Mouse (Mus musculus) macrophage (primary cell): ENCODE results near the gene Stt3a. TPM values are rescaled to one million over a fixed set of nuclear protein-coding genes. Genes with fewer than 3 reads are reported as not detected.

Experiments used
- H3K27ac ChIP-seq: fragments of 350-480 bp; formaldehyde crosslinking; 2 replicates; pipeline ENCODE4 v1.9.0; 2021
- H3K36me3 ChIP-seq: fragments of 350-480 bp; formaldehyde crosslinking; 2 replicates; pipeline ENCODE4 v1.9.0; 2021; ENCODE audit errors: inconsistent target
- H3K4me3 ChIP-seq: fragments of 350-480 bp; formaldehyde crosslinking; 2 replicates; pipeline ENCODE4 v1.9.0; 2021; ENCODE audit errors: inconsistent target
- H3K79me2 ChIP-seq: fragments of 350-480 bp; formaldehyde crosslinking; 2 replicates; pipeline ENCODE4 v1.9.0; 2021; ENCODE audit errors: inconsistent target
- WGBS: methylation state at CpG from one replicate; pipeline ENCODE4 v1.1.7; 2026; ENCODE audit warnings: inconsistent platforms; ENCODE audit not compliant: missing documents; 5-methylcytosine and 5-hydroxymethylcytosine counted together
- polyA plus RNA-seq: library from polyadenylated mRNA; stranded (reverse); fragments of 250-400 nt; gene quantifications from 3 replicates; pipeline ENCODE4 v1.2.4, GENCODE M21; 2018; ENCODE audit warnings: inconsistent platforms

The Stt3a gene
- polyA plus RNA-seq, 1 experiment from 2014 or later, result 178 TPM

DNA sequence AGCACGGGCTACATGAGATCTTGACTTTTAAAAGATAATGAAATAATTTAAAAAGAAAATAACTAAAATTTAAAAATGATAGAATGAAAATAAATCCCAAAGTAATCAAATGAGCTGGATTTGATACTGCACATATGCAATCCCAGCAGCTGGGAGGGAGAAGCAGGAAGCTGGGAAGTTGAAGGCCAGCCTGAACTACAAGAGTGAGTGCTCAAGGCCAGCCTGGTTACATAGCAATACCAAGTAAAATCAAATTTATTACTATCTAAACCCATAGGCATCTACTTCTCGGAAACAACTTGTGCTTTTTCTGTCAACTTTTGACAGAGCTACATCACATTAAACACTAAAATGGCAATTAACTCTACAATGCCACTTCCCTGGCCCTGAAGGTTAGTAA lies 16.4 kb upstream of the Stt3a start:
- Histone ChIP-seq H3K79me2 (no peaks in the 10 kb centered on the region), H3K36me3 (peaks cover 73% of the 10 kb centered on the region), H3K27ac (no peak overlapping the region), H3K4me3 (no peak overlapping the region)
- 94% methylated on average over 2 of the region's 2 CpGs for WGBS

DNA sequence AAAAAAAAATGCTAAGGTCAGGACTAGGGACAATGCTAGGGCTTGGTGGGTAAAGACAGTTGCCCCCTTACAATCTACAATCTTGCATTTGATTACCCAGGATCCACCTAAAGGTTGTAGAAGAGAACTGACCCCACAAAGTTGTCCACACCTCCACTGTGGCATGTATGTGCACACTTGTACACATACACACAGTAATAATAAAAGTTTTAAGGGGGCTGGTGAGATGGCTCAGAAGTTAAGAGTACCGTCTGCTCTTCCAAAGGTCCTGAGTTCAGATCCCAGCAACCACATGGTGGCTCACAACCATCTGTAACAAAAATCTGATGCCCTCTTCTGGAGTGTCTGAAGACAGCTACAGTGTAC lies 1.6 kb upstream of the Stt3a start:
- Histone ChIP-seq H3K4me3 (peak overlapping the region; percentile 96; the same call in 1 of the 2 replicates), H3K79me2 (peaks cover 34% of the 10 kb centered on the region), H3K36me3 (peaks cover 3% of the 10 kb centered on the region), H3K27ac (no peak overlapping the region)
- WGBS, result 50% methylated on average over 1 of the region's 1 CpGs

DNA sequence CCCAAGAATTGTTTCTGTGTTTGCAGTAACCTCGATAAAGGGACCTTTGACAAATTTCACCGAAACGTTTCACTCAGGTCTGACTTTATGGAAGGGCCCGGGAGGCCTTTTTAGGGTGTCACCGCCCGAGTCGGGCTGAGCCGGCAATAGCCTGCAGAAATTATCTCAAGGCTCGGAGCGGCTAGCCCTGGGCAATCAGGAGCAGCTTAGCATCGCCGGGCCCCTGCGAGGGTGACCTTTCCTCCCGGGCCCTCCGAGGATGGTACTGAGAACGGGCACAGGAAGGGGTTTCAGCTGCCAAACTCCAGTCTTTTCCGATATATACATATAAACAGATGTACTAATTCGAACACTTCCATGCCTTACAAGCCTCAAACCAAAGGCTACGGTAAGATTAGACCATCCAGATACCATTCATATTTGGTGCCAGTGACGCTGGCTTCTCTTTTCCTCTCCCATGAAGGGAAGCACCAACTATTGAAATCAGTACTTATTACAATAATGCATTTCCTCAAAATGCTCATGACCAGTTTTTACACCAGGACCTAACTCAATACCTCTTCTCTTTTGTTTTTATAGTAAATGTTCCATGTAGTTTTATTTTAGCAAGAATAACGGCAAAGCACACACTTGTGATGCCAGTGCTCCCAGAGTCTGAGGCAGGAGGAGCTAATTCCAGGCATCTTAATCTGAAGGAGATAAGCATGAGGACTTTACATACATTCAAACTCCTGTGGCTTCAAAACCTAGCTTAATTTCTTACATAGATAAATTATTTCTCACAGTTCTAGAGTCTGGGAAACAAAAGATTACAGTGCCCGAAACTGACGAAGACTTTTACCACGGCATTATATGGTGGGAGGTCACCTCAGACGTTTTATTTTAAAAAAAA lies 923 bp upstream of the Stt3a start:
- 16% methylated on average over 25 of the region's 25 CpGs for WGBS

DNA sequence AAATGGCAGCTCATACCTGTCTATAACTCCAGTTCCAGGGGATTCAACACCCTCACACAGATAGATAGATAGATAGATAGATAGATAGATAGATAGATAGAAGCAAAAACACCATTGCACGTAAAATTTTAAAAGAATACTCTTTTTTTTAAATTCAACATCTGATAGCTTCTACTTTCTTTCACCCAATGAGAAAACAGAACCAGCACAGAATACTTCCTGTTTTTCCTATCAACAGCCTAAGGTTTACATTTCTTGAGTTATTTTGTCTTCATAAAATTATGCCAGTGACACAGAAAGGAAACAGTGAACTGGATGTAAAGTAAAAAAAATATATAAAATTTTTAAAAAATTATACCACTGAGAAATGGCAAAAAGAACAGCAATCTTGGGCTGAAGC lies 3.1 kb downstream of the Stt3a start:
- Histone ChIP-seq H3K79me2 (peaks cover 77% of the 10 kb centered on the region), H3K4me3 (no peak overlapping the region), H3K36me3 (peaks cover 34% of the 10 kb centered on the region), H3K27ac (no peak overlapping the region)
- WGBS, result 88% methylated on average over 1 of the region's 1 CpGs

More for the DNA sequence above, 923 bp upstream of the Stt3a start:
- Histone ChIP-seq H3K36me3 (peaks cover 9% of the 10 kb centered on the region), H3K27ac (peak overlapping the region; percentile 87), H3K4me3 (peak overlapping the region; percentile 96), H3K79me2 (peaks cover 41% of the 10 kb centered on the region)

DNA sequence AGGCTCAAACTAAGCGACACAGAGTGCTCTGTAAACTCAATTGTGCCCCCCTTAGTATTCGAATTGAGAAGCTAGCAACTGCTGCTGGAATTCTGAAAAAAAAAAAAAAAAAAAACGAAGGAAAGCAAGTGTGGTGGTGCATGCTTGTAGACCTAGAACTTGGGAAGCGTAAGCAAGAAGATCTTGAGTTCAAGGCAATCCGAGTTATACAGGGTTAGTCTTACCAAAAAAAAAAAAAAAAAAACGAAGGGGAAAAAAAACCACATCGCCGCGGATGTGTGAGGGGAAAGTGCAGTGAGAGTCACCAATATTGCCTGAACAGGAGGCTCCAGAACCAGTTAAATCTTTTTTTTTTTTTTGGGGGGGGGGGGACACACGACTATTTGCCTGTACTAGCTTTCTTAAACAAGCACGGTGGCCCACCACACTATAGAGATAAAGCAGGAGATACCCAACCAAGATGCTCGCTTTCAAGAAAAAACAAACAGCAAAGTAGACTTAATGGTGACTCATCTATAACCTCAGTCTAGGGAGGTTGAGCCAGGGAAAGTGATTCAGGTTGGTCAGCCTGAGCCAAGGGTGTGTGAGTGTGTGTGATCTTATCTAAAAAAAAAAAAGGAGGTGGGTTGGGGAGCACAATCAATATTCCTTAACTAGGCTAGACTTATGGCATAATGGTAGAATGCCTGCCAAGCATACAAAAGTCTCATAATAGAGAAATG lies 40.3 kb downstream of the Stt3a start, which contains the start of gene Chek1:
Gene Chek1 (minus strand): TSS at position 32 of the 722 bp plus-strand sequence.
- under 1% methylated on average over 11 of the region's 12 CpGs for WGBS
- no peaks in the 10 kb centered on the region for H3K79me2 ChIP-seq
- H3K36me3 ChIP-seq, result peaks cover 12% of the 10 kb centered on the region
- peak within 1 kb of the TSS; percentile 58 for H3K27ac ChIP-seq
- peak within 1 kb of the TSS; percentile 73 for H3K4me3 ChIP-seq

DNA sequence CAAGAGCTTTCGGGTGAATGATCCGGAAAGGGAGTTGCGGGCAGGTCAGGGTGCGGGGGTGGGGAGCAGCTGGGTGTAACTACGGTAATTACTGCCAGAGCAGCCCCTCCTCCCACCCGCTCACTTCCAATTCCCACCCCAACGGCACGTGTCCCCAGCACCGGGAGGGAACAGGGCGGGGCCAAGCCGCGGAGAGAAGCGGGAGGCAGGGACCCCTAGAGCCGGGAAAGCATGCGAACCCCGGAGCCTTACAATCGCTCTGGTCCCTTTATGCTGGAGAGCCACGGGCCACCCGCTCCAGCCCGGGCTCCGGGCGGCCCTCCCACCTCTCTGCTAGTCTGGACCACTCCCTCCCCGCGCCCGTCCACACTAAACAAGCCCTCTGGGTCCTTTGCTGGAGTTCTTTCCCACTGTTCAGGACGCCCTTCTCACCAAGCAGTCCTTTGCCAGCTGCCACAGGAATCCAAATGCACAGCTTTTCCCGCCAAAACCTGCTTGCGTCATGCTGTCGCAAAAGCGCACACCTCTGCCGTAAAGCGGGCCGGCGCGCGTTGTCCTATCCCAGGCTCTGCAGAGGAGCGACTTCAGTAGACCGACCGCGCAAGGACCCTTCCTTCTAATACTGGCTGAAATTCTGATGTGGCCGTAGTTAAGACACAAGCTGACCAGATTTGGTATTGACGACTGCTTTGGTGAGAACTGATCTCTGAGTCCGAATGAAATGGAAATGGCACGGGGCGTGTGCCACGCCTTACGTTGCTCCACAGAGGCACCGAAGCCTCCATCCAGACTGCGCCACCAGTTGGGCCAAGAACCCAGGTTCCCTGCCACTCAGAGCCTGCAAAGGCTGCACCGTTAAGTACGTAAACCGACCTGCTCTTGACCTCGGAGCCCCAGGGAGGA lies 41.1 kb downstream of the Stt3a start:
- WGBS, result 1% methylated on average over 53 of the region's 53 CpGs
- Histone ChIP-seq H3K27ac (peak overlapping the region; percentile 58), H3K4me3 (peak overlapping the region; percentile 73), H3K79me2 (no peaks in the 10 kb centered on the region), H3K36me3 (0 out of 2 replicates have a peak, but pooled peaks cover 5% of the 10 kb centered on the region)

DNA sequence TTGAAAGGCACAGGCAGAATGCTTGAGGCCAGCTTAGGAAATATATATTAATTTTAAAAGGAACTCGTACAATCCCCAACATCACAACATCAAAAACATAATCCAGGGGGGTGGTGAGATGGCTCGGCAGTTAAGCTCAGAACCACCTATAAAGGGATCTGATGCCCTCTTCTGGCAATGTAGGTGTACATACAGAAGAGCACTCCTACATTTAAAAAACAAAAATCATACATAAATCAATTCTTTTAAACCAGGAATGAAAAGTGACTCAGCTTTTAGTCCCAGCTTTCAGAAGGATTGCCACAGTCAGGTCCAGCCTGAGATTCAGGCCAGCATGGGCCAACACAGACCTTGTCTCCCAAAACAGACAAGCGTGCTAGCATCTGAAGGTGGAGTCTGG lies 50.9 kb downstream of the Stt3a start:
- no peak overlapping the region for H3K27ac ChIP-seq
- no peaks in the 10 kb centered on the region for H3K36me3 ChIP-seq
- 80% methylated on average over 3 of the region's 3 CpGs for WGBS
- H3K4me3 ChIP-seq, result no peak overlapping the region
- no peaks in the 10 kb centered on the region for H3K79me2 ChIP-seq

DNA sequence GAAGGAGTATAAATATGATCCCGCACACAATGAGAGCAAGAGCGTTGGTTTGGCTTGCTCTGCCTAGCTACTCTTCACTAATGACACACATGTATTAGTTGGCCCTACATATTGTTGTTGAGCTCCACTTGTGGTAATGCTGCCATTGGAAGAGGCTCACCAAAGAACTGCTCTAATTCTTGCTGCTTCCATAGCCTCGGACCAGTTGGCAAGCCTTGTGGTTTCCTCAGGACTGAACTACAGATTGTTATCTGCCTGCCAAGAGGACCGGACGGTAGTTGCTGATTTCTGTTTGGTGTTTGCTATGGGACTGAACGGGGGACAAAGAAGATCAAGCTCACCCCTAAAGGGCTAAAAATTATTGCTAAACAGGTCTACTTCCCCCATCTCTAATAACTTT lies 60.2 kb downstream of the Stt3a start:
- Histone ChIP-seq H3K79me2 (no peaks in the 10 kb centered on the region), H3K36me3 (no peaks in the 10 kb centered on the region), H3K27ac (no peak overlapping the region), H3K4me3 (no peak overlapping the region)
- 62% methylated on average over 6 of the region's 6 CpGs for WGBS

DNA sequence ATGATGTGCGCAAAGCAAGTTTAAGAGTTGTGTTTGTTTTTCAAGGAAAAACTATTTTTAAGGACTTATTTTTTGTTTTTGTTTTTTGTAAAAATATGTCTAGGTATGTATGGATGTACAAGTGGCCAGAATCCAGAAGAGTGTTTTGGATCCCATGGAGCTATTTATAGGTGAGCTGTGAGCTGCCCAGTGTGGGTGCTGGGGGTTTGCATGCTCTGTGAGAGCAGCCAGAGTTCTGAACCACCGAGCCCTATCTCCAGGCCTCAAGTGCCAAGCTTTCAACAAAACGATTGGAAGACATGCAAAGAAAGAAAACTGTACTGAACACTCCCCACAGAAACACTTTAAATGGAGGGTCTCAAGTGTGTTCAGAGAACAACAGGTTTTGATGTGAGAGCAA lies 61.6 kb downstream of the Stt3a start:
- no peaks in the 10 kb centered on the region for H3K36me3 ChIP-seq
- 88% methylated on average over 3 of the region's 3 CpGs for WGBS
- no peak overlapping the region for H3K4me3 ChIP-seq
- no peak overlapping the region for H3K27ac ChIP-seq
- no peaks in the 10 kb centered on the region for H3K79me2 ChIP-seq

DNA sequence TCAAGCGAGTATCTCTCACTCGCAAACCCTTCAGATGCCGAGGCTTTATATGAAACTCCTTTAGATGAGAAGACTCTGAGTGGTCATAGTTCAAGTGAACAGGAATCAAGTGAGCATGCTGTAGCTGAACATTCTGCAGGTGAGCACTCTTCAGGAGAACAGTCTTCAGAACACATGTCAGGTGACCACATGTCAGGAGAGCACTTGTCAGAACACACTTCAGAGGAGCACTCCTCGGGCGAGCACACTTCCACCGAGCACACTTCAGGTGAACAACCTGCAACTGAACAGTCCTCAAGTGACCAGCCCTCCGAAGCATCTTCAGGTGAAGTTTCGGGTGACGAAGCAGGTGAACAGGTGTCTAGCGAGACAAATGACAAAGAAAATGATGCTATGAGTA lies 73.2 kb downstream of the Stt3a start:
- no peak overlapping the region for H3K27ac ChIP-seq
- H3K4me3 ChIP-seq, result no peak overlapping the region
- WGBS, result 90% methylated on average over 10 of the region's 10 CpGs
- no peaks in the 10 kb centered on the region for H3K79me2 ChIP-seq
- no peaks in the 10 kb centered on the region for H3K36me3 ChIP-seq

DNA sequence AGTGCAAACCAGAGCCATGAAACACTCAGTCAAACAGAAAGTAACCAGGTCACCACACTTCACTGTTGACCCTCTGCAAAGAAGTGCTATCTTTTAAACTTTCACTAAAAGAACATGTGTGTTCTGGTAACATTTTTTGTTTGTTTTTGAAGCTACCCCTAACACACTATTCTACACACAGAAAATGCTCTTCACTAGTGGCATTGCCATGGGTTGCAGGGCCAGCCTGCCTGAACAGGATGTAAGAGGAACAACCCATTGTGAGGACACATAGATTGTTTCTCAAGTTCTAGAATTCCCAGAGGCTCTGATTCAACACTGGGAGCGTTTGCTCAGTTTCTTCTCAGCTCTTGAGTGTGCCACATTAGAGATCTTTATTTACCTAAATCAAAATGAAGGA lies 74.6 kb downstream of the Stt3a start, which contains the start of gene Acrv1:
Gene Acrv1 (plus strand): TSS at position 301 of the 400 bp plus-strand sequence.
- WGBS, result 61% methylated on average over 1 of the region's 1 CpGs
- no peak within 1 kb of the TSS for H3K4me3 ChIP-seq

DNA sequence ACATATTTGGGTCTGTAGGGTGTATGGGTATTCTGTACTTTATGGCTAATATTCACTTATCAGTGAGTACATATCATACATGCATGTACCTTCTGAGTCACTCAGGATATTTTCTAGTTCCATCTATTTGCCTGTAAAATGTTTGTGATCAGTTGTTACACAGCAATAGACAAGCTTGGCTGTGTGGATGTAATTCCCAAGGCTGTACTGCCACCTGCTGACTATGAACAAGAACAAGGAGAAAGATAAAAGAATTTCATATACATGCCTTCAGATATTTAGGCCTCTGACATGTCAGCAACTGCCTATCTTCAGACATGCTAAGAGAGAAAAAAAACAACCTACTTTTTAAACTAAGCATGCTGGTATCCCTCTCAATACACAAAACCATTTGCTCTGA lies 80.2 kb downstream of the Stt3a start:
- Histone ChIP-seq H3K36me3 (no peaks in the 10 kb centered on the region), H3K27ac (no peak overlapping the region), H3K4me3 (no peak overlapping the region), H3K79me2 (no peaks in the 10 kb centered on the region)

More for the DNA sequence above, 74.6 kb downstream of the Stt3a start, which contains the start of gene Acrv1:
- H3K79me2 ChIP-seq, result no peaks in the 10 kb centered on the region
- H3K27ac ChIP-seq, result no peak within 1 kb of the TSS
- no peaks in the 10 kb centered on the region for H3K36me3 ChIP-seq

DNA sequence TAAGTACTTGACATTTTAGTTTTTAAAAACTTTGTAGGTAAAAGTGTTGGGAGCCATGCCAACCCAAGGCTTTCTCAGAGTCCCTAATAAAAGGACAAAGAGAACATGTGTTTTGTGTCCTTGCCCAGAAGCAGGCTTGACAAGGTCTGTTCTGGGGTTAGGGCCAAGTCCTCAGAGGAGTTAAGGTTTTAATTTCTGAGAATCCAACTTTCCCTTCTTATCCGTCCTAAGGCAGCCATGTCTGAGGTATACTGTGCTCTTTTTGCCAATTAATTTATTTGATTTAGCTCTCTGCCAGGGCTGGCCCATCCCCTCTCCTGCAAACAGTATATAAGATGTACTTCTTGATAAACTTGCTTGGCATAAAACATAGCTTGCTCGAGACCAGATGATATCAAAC lies 86.1 kb downstream of the Stt3a start:
- Histone ChIP-seq H3K36me3 (no peaks in the 10 kb centered on the region), H3K79me2 (no peaks in the 10 kb centered on the region), H3K4me3 (no peak overlapping the region), H3K27ac (no peak overlapping the region)
- WGBS, result 80% methylated on average over 2 of the region's 2 CpGs
